Mouse (Mus musculus) myocyte (in vitro differentiated cells): ENCODE data around the gene Fosl2. TPM values are rescaled to one million over a fixed set of nuclear protein-coding genes. Genes with fewer than 3 reads are reported as not detected.
A peak's percentile ranks its signal among the peaks of the same experiment; 100 is the strongest.

Source experiments
- H3K27me3 ChIP-seq: one replicate; pipeline ENCODE4 v1.6.1; 2011; ENCODE audit not compliant: control insufficient read depth, insufficient read depth, insufficient read length
- H3K36me3 ChIP-seq: one replicate; pipeline ENCODE4 v1.6.1; 2011; ENCODE audit not compliant: control insufficient read depth, insufficient read depth
- H3K4me2 ChIP-seq: one replicate; pipeline ENCODE4 v1.6.1; 2011; ENCODE audit warnings: low read depth, control low read depth
- H3K4me3 ChIP-seq: one replicate; pipeline ENCODE4 v1.5.1; 2011; ENCODE audit warnings: mild to moderate bottlenecking, control low read depth, moderate library complexity
- H3K79me2 ChIP-seq: one replicate; pipeline ENCODE4 v1.6.1; 2011; ENCODE audit not compliant: control insufficient read depth, insufficient read depth
- H3ac ChIP-seq: one replicate; pipeline ENCODE4 v1.6.1; 2011; ENCODE audit not compliant: control insufficient read depth, insufficient read length
- CEBPB ChIP-seq: IDR thresholded peaks from 2 replicates; pipeline ENCODE4 v1.6.1; 2011; ENCODE audit warnings: mild to moderate bottlenecking, moderate library complexity; ENCODE audit not compliant: poor library complexity, insufficient read depth, severe bottlenecking
- E2F4 ChIP-seq: IDR thresholded peaks from one replicate; pipeline ENCODE4 v1.6.1; 2011; ENCODE audit warnings: mild to moderate bottlenecking, control low read depth, moderate library complexity; ENCODE audit not compliant: insufficient read depth
- MAX ChIP-seq: IDR thresholded peaks from one replicate; pipeline ENCODE4 v1.6.1; 2011; ENCODE audit warnings: low read depth, mild to moderate bottlenecking, control low read depth
- MYOD1 ChIP-seq, 3 experiments: IDR thresholded peaks; one replicate each; pipeline ENCODE4 v1.6.1; 2011; ENCODE audit warnings: control low read depth in 2 of 3, low read depth in 2 of 3, mild to moderate bottlenecking in 2 of 3, moderate library complexity in 1 of 3; ENCODE audit not compliant: insufficient read length in 2 of 3, control insufficient read depth in 1 of 3
- MYOG ChIP-seq, 3 experiments: IDR thresholded peaks; one replicate each; pipeline ENCODE4 v1.6.1; 2011; ENCODE audit warnings: control low read depth in 2 of 3, low read depth in 2 of 3, mild to moderate bottlenecking in 2 of 3; ENCODE audit not compliant: insufficient read length in 2 of 3, control insufficient read depth in 1 of 3, insufficient read depth in 1 of 3
- POLR2A ChIP-seq: IDR thresholded peaks from one replicate; pipeline ENCODE4 v1.6.1; 2011; ENCODE audit warnings: low read depth, mild to moderate bottlenecking, control low read depth, moderate library complexity; ENCODE audit not compliant: insufficient read length
- POLR2AphosphoS2 ChIP-seq: IDR thresholded peaks from one replicate; pipeline ENCODE4 v1.6.1; 2011; ENCODE audit warnings: low read depth, control low read depth; ENCODE audit not compliant: insufficient read length
- REST ChIP-seq: IDR thresholded peaks from one replicate; pipeline ENCODE4 v1.6.1; 2011; ENCODE audit warnings: mild to moderate bottlenecking, control low read depth, moderate library complexity; ENCODE audit not compliant: insufficient read depth, insufficient read length
- SRF ChIP-seq: IDR thresholded peaks from one replicate; pipeline ENCODE4 v1.6.1; 2011; ENCODE audit warnings: low read depth; ENCODE audit not compliant: control insufficient read depth, insufficient read length
- TCF12 ChIP-seq: IDR thresholded peaks from one replicate; pipeline ENCODE4 v1.6.1; 2011; ENCODE audit warnings: mild to moderate bottlenecking, control low read depth; ENCODE audit not compliant: poor library complexity, insufficient read depth, severe bottlenecking
- TCF3 ChIP-seq: IDR thresholded peaks from one replicate; pipeline ENCODE4 v1.6.1; 2011; ENCODE audit warnings: low read depth, control low read depth; ENCODE audit not compliant: insufficient read length
- USF1 ChIP-seq: IDR thresholded peaks from one replicate; pipeline ENCODE4 v1.6.1; 2011; ENCODE audit warnings: low read depth, mild to moderate bottlenecking, control low read depth, moderate library complexity
- polyA plus RNA-seq: library from polyadenylated mRNA; unstranded; fragments of >200 nt; fragmentation: generic; extraction: Trizol; gene quantifications from one replicate; pipeline ENCODE4 v1.2.1, GENCODE M21; 2012; ENCODE audit warnings: missing spikeins

The Fosl2 gene
- polyA plus RNA-seq, 1 experiment: 30.9 TPM

DNA sequence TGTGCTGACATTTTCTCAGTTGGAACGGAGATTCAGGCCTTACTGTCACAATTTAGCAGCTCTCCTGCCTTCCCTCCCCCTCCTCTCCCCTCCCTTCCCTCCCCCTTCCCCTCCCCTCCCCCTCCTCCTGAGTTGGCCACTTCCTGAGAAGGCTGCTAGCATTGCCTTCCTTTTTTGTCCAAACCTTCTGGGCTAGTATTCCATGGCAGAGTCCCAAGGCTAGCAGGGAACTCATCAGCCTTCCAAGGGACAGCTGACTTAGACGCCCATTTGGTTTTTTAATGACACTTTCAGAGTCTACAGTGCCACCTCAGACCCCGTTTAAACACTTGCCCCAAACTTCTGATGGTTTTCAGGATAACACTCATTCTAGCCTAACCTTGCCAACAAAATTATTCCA is 7.7 kb upstream of the Fosl2 start:
- TF ChIP-seq MAX (no peak), MYOG (IDR thresholded peaks at IDR 0.05; ENCODE audit: control insufficient read depth in 1 of 3, insufficient read depth in 1 of 3, insufficient read length in 2 of 3, low read depth in 2 of 3) (no peak), E2F4 (no peak), USF1 (no peak), TCF12 (no peak), REST (no peak), POLR2A (no peak), CEBPB (no peak), MYOD1 (IDR thresholded peaks at IDR 0.05; ENCODE audit: control insufficient read depth in 1 of 3, insufficient read length in 2 of 3, low read depth in 2 of 3) (no peak), POLR2AphosphoS2 (no peak), TCF3 (no peak), SRF (no peak)
- Histone ChIP-seq H3K79me2 (no peaks in the 10 kb centered on the region), H3ac (no peak overlapping the region), H3K27me3 (no peaks in the 10 kb centered on the region), H3K4me2 (no peak overlapping the region), H3K4me3 (no peak overlapping the region), H3K36me3 (no peaks in the 10 kb centered on the region)

DNA sequence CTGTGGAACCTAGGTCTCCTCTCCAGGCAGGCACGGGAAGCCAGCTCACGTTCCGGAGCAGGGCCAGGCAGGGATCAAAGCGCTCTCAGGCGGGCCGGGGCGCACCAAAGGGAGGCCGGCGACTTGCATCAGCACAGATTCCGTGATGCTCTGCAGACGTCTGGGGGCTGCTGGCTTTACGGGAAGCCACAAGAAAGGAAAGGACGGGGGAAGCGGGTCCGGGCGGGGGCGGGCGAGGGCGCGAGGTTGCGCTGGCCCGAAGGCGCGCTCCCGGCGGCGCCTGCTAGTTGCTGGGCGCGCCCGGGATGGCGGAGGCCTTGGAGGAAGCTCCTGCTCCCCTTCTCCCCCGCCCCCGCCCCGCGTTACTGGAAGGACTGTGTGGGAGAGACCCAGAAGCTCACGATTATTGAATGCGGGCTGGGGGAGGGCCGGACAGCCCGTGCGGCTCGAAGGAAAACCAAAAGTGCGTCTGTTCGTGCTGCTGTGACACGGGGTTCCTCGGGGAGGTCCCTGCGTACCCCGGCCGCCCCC is 2.6 kb upstream of the Fosl2 start:
- Histone ChIP-seq H3K4me3 (peak overlapping the region; percentile 99), H3K4me2 (peak overlapping the region; percentile 100), H3ac (peak overlapping the region; percentile 20), H3K27me3 (no peaks in the 10 kb centered on the region), H3K36me3 (no peaks in the 10 kb centered on the region), H3K79me2 (peaks cover 15% of the 10 kb centered on the region)
- TF ChIP-seq MAX (no peak), TCF12 (no peak), SRF (no peak), E2F4 (no peak), POLR2AphosphoS2 (peak; percentile 31)

DNA sequence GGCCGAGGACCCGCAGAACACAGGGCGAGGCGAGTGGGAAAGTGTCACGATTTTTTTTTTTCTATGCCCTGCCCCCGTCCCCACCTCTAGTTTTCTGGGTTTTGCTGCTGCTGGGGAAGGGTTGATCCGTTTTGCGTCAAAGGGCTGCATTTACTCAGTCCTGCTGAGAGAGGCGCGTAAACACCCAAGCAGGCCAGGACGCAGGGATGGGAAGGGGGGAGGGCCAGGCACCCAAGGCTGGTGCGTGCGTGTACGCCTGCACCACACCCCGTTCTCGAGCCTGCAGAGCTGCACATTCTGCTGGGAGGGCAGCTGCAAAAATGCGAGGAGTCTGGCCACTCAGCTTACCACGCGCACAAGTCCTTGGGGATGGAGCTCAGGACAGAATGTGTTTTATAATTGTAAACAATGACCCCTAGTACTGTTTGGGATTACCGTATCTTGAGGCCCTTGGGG is 2.0 kb upstream of the Fosl2 start:
- Histone ChIP-seq H3K79me2 (peaks cover 21% of the 10 kb centered on the region), H3ac (peak overlapping the region; percentile 20), H3K27me3 (no peaks in the 10 kb centered on the region), H3K4me2 (peak overlapping the region; percentile 100), H3K4me3 (peak overlapping the region; percentile 99), H3K36me3 (no peaks in the 10 kb centered on the region)
- peak in 2 of 3 experiments; percentile 86 to 88 for TF ChIP-seq MYOG (IDR thresholded peaks at IDR 0.05; ENCODE audit: control insufficient read depth in 1 of 3, insufficient read depth in 1 of 3, insufficient read length in 2 of 3, low read depth in 2 of 3)
- TF ChIP-seq REST: no peak
- TF ChIP-seq MYOD1 (IDR thresholded peaks at IDR 0.05; ENCODE audit: control insufficient read depth in 1 of 3, insufficient read length in 2 of 3, low read depth in 2 of 3): peak in 2 of 3 experiments; percentile 73 to 84
- TF ChIP-seq POLR2AphosphoS2: peak; percentile 97
- TF ChIP-seq POLR2A: peak; percentile 92

DNA sequence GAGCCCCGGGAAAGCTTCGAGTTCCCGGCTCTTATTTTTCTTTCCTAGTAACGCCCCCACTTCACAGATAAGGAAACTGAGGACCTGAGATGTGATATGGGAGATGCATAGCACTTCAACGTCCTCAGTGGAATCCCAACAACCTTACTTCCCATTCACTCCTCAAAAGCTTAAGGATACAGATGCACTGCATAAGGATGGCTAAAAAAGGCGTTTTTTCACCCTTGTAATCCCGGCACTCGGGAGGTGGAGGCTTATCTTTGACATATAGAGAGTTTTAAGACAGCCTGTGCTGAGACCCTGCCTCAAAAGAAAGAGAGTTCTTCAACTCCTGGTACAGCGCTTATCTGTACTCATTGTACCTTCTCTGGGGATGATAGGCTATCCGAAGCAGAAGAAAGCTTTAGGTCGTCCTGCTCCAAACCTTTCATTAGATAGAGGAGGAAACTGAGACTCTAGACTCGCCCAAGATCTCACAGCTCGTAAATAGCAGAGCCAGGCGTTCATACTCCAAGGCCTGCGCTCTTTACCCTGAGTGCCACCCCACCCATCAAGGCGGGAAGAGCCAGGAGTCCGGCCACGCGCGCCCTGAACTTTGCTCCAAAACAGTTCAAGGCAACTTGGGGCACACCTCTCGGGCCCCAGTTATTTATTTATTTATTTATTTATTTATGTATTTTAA is 1.4 kb upstream of the Fosl2 start:
- no peaks in the 10 kb centered on the region for H3K27me3 ChIP-seq
- H3K4me2 ChIP-seq: peak overlapping the region; percentile 100
- H3K36me3 ChIP-seq: no peaks in the 10 kb centered on the region
- peaks cover 27% of the 10 kb centered on the region for H3K79me2 ChIP-seq
- peak overlapping the region; percentile 99 for H3K4me3 ChIP-seq
- H3ac ChIP-seq: peak overlapping the region; percentile 98
- TF ChIP-seq POLR2A (no peak), MYOG (IDR thresholded peaks at IDR 0.05; ENCODE audit: control insufficient read depth in 1 of 3, insufficient read depth in 1 of 3, insufficient read length in 2 of 3, low read depth in 2 of 3) (no peak), SRF (no peak)

DNA sequence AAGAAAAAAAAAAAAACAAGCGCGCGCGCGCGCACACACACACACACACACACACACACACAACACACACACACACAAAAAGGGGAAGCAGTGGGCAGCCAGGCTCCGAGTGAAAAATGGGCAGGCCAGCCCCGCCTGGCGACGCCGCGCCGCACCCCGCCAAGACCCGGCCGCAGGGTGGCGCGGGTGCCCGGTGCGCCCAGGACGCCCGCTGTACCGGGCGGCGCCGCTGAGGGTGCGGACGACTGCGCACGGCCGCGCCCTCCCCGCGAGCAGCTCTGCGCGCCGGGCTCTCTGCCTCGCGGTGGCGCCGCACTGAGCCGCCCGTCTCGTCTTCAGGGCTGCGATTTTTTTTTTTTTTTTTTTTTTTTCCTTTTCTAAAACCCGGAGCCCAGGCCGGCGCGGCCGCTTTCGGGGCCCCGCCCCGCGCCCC is 682 bp upstream of the Fosl2 start:
- peak overlapping the region; percentile 99 for H3K4me3 ChIP-seq
- H3K4me2 ChIP-seq: peak overlapping the region; percentile 100
- H3K36me3 ChIP-seq: no peaks in the 10 kb centered on the region
- TF ChIP-seq MYOD1 (IDR thresholded peaks at IDR 0.05; ENCODE audit: control insufficient read depth in 1 of 3, insufficient read length in 2 of 3, low read depth in 2 of 3): peak in 1 of 3 experiments; percentile 65
- no peak for TF ChIP-seq REST
- TF ChIP-seq POLR2AphosphoS2: no peak
- TF ChIP-seq MYOG (IDR thresholded peaks at IDR 0.05; ENCODE audit: control insufficient read depth in 1 of 3, insufficient read depth in 1 of 3, insufficient read length in 2 of 3, low read depth in 2 of 3): peak in 1 of 3 experiments; percentile 20
- H3K27me3 ChIP-seq: no peaks in the 10 kb centered on the region
- peaks cover 33% of the 10 kb centered on the region for H3K79me2 ChIP-seq
- peak overlapping the region; percentile 98 for H3ac ChIP-seq
